Mouse (Mus musculus) natural killer cell, adult 2 months (primary cell): ENCODE data around the gene Nupr1.

Source experiments
- DNase-seq, 2 experiments: peaks; one replicate each; pipeline ENCODE4 v3.0.0; 2022; ENCODE audit warnings: low spot score in 2 of 2

Nupr1 gene

GRCm38 (mm10) chr7:126643244-126643617 is 12.6 kb upstream of the Nupr1 start:
- DNase-seq = peak in 1 of 2 experiments; percentile 20

DNA sequence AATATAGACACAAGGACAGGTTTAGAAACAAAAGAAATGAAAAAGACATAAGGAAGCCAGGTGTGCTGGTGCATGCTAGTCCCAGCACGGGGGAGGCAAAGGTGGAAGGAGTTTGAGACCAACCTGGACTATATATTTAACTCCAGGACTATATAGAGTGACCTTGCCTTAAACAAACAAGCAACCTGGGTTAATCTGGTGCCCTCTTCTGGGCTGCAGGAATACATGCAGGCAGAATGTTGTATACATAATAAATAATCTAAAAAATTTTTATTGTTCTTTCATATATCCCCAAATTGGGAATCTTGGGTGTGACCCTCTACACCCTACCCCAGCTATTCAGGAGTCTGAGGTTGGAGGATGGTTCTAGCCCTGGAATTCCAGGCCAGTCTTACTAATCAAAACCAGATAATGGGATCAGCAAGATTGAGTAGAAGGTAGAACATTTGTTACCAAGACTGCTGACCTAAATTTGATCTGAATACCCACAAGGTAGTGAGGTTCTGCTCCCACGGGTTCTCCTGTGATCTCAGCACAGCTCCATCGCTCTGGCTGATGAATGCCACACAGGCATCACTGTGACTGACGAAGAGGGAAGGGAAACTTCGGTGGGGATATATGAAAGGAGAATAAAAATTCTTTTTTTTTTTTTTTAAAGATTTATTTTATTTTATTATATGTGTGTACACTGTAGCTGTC is 12.0 kb upstream of the Nupr1 start:
- DNase-seq = no peak

- DNase-seq = peak; percentile 30 to 38
Observed at GRCm38 (mm10) chr7:126636733-126637520, 6.3 kb upstream of the Nupr1 start.

DNA sequence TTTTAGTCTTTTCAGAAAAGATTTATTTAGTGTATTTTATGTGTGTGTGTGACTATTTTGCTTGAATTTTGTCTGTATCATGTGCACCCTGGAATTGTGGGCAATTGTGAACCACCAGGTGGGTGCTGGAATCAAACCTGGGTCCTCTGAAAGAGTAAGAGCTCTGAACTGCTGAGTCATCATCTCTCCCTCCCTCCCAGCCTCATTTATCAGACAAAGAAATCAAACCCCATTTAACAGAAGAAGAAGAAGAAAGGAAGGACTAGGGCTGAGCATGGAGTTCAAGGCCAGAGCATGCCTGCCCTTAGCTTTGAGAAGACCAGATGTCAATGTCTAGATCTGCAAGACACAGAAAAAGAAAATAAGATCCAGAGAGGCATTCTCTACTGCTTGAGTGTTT is 4.7 kb upstream of the Nupr1 start:
- DNase-seq = no peak

DNA sequence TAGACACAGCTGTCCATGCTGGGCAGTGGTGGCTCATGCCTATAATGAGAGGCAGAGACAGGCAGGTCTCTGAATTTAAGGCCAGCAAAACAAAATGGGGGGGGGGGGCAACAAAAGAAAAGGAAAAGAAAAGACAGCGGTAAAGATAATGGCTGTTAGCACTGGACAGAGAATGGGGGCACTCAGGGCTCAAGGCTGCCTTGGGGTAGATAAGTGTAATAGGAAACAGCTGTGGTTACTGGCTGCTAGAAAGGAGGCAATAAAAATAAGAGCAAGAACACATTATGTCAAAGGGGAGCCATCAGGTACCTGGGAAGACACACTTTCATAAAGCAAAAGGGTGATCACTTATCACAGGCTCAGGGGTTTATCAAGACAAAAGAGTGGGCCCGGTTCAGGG is 1.8 kb upstream of the Nupr1 start:
- DNase-seq = no peak

- DNase-seq = no peak
Observed at GRCm38 (mm10) chr7:126629915-126630314, 746 bp downstream of the Nupr1 start.

DNA sequence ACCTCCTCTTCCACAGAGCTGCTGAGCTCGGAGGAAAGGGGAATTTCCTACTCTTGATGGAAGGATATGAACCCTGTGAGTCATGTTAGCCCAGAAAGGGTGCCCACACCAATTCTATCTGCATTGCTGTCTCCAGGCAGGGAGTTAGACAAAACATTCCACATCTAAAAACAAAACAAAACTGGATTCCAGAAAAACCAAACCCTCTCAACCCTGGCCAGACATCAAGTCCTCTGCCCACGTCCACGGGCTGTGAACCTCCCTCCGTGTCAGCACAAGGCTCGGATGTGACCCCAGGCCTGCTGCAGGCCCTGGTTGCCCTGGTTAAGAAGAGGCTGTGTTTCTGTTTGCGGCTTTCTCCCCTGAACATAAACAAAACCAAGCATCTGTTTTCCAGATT is 2.5 kb downstream of the Nupr1 start:
- no peak for DNase-seq

GRCm38 (mm10) chr7:126625807-126626600 is 4.7 kb downstream of the Nupr1 start:
- DNase-seq = no peak

GRCm38 (mm10) chr7:126625369-126625768 is 5.3 kb downstream of the Nupr1 start:
- no peak for DNase-seq

- DNase-seq = no peak
Observed at GRCm38 (mm10) chr7:126624774-126625173, 5.9 kb downstream of the Nupr1 start.

DNA sequence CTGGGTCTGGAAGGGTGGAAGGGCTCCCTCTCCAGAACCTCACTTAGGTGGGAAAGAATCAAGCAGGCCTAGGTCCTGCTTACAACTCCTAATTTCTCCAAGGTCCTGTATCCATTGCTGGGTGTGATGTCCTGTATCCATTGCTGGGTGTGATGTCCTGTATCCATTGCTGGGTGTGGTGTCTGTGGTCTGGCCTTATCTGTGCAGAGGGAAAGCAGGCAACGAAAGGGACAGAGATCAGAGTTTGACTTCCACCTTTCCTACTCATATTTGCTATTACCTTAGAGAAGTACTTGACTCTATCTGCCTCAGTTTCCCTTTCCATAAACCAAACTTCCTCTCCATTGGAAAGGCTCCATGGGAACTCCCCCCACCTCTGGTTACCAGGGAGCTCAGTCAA is 7.3 kb downstream of the Nupr1 start:
- no peak for DNase-seq

GRCm38 (mm10) chr7:126621452-126622359 is 9.0 kb downstream of the Nupr1 start:
- no peak for DNase-seq

- DNase-seq = no peak
Observed at GRCm38 (mm10) chr7:126619559-126620275, 10.9 kb downstream of the Nupr1 start.

- DNase-seq = no peak
Observed at GRCm38 (mm10) chr7:126616707-126617106, 14.0 kb downstream of the Nupr1 start.

DNA sequence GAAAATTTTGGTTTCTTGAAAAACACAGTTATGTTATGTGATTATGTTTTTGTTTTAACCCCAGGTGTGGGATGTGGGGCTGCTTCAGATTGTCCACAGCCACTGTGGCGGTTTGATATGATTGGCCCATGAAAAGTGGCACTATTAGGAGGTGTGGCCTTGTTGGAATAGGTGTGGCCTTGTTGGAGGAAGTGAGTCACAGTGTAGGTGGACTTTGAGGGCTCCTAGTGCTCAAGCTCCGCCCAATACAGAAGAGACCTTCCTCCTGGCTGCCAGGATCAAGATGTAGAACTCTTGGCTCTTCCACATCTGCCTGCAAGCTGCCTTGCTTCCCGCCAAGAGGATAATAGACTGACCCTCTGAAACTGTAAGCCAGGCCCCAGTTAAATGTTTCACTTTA is 17.9 kb downstream of the Nupr1 start:
- no peak for DNase-seq

DNA sequence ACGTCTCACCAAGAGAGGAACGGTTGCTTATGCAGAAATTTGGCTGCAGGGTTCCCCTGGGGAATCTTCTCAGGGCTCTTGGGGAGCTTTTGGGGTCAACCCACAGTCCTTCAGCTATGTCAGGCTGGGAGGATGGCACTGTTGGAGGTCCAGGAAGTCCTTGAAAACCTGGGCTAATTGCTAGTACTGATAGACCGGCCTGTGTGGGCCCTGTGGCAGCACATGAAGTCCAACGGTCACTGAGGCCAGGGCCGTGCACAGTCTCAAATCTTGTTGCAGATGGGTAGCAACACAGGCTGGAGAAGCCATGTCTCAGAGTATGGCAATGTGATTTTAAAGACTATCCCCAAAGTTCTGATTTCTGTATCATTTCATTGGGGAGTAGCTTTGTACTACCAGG is 22.9 kb downstream of the Nupr1 start:
- no peak for DNase-seq

DNA sequence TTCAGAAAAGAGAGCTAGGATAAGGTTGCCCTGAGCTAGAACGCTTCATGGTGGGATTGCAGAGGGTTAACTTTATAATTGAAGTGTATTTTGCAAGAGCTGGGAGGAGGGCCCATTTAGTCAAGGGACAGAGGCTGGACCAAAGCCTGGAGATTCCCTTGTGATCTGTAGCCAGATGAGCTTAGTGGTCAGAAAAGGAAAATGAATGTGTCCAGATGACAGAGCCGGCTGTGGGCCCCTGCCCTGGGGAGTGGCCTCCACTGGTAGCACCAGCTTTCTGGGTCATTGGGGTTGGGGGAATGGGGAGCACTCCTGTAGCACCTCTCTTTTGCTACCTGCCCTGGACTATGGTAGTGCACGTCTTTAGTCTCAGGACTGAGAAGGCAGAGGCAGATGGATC is 23.6 kb downstream of the Nupr1 start:
- no peak for DNase-seq

GRCm38 (mm10) chr7:126606611-126607010 is 24.1 kb downstream of the Nupr1 start:
- DNase-seq = no peak

GRCm38 (mm10) chr7:126602650-126603049 is 28.0 kb downstream of the Nupr1 start:
- DNase-seq = no peak

DNA sequence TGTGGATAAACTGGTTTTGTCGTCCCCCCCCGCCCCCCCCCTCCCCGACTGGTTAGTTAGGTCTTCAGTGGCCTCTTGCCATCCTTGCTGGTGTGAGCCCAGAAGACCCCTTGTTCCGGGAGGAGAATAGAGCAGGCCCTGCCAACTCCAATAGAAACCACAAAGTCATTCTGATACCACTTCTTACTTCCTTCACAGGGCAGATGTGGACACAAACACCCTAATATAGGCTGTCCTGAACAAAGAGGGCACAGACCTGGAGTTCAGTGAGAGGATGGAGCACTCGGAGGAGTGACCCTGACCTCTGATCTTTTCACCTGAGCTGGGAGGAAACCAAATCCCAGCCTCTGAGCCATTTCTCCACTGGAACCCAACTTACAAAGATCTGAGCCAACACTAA is 28.8 kb downstream of the Nupr1 start:
- DNase-seq = no peak

DNA sequence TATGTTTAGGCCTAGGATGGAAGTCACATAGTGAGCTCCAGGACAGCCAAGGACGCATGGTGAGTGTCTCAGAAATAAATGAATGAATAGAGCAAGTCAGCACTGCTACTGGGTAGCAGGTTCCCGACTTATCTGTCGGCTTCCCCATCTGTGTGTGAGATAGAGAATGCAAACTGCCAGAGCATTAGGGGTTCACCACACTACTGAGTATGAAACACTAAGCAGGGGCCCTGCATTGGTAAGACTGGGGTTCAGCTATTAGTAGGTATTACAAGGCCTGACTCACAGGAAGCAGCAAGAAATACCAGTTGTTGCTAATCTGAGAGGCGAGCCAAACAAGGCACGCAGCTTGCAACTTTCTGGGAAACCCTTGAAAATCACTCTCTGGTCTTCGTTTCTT is 31.7 kb downstream of the Nupr1 start:
- no peak for DNase-seq
